Mouse (Mus musculus) E14TG2a.4 (cell line): ENCODE measurements around the gene Synm.

ENCODE experiments used
- H3K27me3 ChIP-seq: 2 replicates; pipeline ENCODE4 v1.6.1; 2014; ENCODE audit warnings: low read length, control low read depth; ENCODE audit not compliant: insufficient read depth
- H3K36me3 ChIP-seq: 2 replicates; pipeline ENCODE4 v1.6.1; 2014; ENCODE audit warnings: low read length, control low read depth; ENCODE audit not compliant: insufficient read depth
- H3K4me1 ChIP-seq: replicated peaks from 2 replicates; pipeline ENCODE4 v1.6.1; 2014; ENCODE audit warnings: low read depth, low read length, control low read depth
- H3K4me3 ChIP-seq: replicated peaks from 2 replicates; pipeline ENCODE4 v1.5.1; 2014; ENCODE audit warnings: mild to moderate bottlenecking, low read length
- H3K9me3 ChIP-seq: 2 replicates; pipeline ENCODE4 v1.6.1; 2014; ENCODE audit warnings: low read length, control low read depth
- CTCF ChIP-seq: conservative IDR thresholded peaks from 2 replicates; pipeline ENCODE4 v1.5.1; 2014; ENCODE audit warnings: low read length
- NANOG ChIP-seq: IDR thresholded peaks from 2 replicates; pipeline ENCODE4 v1.6.1; 2014; ENCODE audit warnings: borderline replicate concordance, low read length, mixed read lengths
- POU5F1 ChIP-seq: IDR thresholded peaks from 2 replicates; pipeline ENCODE4 v1.6.1; 2014; ENCODE audit warnings: low read length, borderline replicate concordance

Synm gene

DNA sequence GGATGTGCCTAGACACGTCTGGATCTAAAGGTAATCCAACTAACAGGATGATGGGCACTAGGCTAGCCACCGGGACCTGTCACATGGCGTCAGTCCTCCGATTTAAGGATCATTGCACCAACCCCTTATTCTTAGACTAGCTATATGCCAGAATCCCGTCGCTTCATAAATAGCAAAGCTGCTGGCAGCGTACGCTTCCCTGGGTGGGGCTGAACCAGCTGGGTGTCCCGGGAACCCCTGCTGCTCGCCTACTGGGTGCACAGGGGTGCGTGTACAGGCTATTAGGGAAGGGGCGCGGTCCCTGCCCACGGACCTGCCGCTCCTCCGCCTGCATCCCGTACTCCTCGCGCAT, 1.1 kb downstream of the Synm start:
- peak overlapping the region; percentile 84 for H3K4me3 ChIP-seq
- no peaks in the 10 kb centered on the region for H3K36me3 ChIP-seq
- peaks cover 63% of the 10 kb centered on the region for H3K27me3 ChIP-seq
- TF ChIP-seq POU5F1 (no peak), NANOG (no peak), CTCF (no peak)
- H3K9me3 ChIP-seq = 0 out of 2 replicates have a peak, but pooled peaks cover 6% of the 10 kb centered on the region
- H3K4me1 ChIP-seq = peaks cover 3% of the 10 kb centered on the region; the same call in 1 of the 2 replicates

- peaks cover 58% of the 10 kb centered on the region for H3K27me3 ChIP-seq
- 0 out of 2 replicates have a peak, but pooled peaks cover 6% of the 10 kb centered on the region for H3K9me3 ChIP-seq
- peaks cover 3% of the 10 kb centered on the region; the same call in 1 of the 2 replicates for H3K4me1 ChIP-seq
- TF ChIP-seq NANOG = no peak
- no peak for TF ChIP-seq POU5F1
- TF ChIP-seq CTCF = no peak
- H3K4me3 ChIP-seq = no peak overlapping the region
- H3K36me3 ChIP-seq = no peaks in the 10 kb centered on the region
These were observed 2.9 kb downstream of the Synm start for GRCm38 (mm10) chr7:67756636-67757035.

GRCm38 (mm10) chr7:67755366-67755765, 4.2 kb downstream of the Synm start:
- 0 out of 2 replicates have a peak, but pooled peaks cover 6% of the 10 kb centered on the region for H3K9me3 ChIP-seq
- H3K27me3 ChIP-seq = peaks cover 57% of the 10 kb centered on the region
- H3K4me3 ChIP-seq = no peak overlapping the region
- H3K4me1 ChIP-seq = peaks cover 3% of the 10 kb centered on the region; the same call in 1 of the 2 replicates
- no peaks in the 10 kb centered on the region for H3K36me3 ChIP-seq
- TF ChIP-seq CTCF (no peak), NANOG (no peak), POU5F1 (no peak)

GRCm38 (mm10) chr7:67754606-67755005, 4.9 kb downstream of the Synm start:
- peaks cover 52% of the 10 kb centered on the region for H3K27me3 ChIP-seq
- H3K4me3 ChIP-seq = no peak overlapping the region
- no peaks in the 10 kb centered on the region for H3K9me3 ChIP-seq
- TF ChIP-seq CTCF (no peak), POU5F1 (no peak), NANOG (no peak)
- H3K36me3 ChIP-seq = no peaks in the 10 kb centered on the region
- peaks cover 3% of the 10 kb centered on the region; the same call in 1 of the 2 replicates for H3K4me1 ChIP-seq

- Histone ChIP-seq H3K9me3 (no peaks in the 10 kb centered on the region; the same call in 1 of the 2 replicates), H3K4me3 (no peak overlapping the region), H3K36me3 (no peaks in the 10 kb centered on the region), H3K4me1 (no peaks in the 10 kb centered on the region), H3K27me3 (peaks cover 19% of the 10 kb centered on the region)
- no peak for TF ChIP-seq POU5F1
- TF ChIP-seq NANOG = no peak
These were observed 9.9 kb downstream of the Synm start for GRCm38 (mm10) chr7:67749441-67750239.

GRCm38 (mm10) chr7:67747731-67748305, 11.7 kb downstream of the Synm start:
- 0 out of 2 replicates have a peak, but pooled peaks cover under 1% of the 10 kb centered on the region for H3K4me1 ChIP-seq
- TF ChIP-seq NANOG (no peak), CTCF (no peak), POU5F1 (no peak)
- no peak overlapping the region for H3K4me3 ChIP-seq
- H3K27me3 ChIP-seq = peaks cover 14% of the 10 kb centered on the region
- peaks cover 3% of the 10 kb centered on the region for H3K9me3 ChIP-seq
- H3K36me3 ChIP-seq = no peaks in the 10 kb centered on the region

DNA sequence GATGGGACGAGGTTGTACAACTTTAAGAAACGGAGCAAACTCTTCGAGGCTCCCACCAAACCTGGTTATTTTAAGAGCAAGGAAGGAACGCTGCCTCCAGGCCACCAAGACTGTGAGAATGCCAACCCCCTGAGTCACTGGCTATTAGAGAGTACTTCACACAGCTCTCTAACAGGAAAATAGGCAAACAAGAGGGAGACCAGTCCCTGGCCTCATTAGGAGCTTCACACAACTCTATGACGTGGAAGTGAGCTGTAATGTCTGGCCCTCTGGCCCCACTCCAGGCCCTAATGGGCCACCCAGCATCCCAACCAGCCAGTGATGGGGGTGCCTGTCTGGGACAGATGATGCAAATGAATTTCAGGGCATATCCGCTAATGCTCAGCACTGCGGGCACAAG, 17.8 kb downstream of the Synm start:
- no peak overlapping the region for H3K4me3 ChIP-seq
- 0 out of 2 replicates have a peak, but pooled peaks cover 12% of the 10 kb centered on the region for H3K4me1 ChIP-seq
- peaks cover 6% of the 10 kb centered on the region; the same call in 1 of the 2 replicates for H3K27me3 ChIP-seq
- TF ChIP-seq CTCF (no peak), NANOG (no peak), POU5F1 (no peak)
- no peaks in the 10 kb centered on the region for H3K36me3 ChIP-seq
- peaks cover 3% of the 10 kb centered on the region for H3K9me3 ChIP-seq

DNA sequence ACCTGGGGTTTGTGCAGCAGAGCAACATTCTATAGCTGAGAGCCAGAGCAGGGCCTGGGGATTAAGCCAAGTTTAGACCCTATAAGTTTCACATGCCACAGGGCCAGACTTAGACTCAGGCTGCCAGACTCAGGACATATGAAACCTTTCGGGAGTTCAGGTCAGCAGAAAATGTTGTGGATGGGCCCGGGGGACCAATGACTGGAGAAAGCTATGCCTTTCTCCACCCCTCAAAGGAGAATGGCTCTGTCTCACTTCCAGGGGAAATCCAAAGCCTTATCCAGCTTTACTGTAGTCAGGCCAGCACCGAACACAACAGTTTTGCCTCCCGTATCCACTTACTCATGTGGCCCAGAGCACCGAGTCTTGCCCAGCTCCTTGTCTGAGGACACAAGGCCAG, 18.7 kb downstream of the Synm start:
- TF ChIP-seq NANOG (no peak), POU5F1 (no peak), CTCF (no peak)
- Histone ChIP-seq H3K4me1 (0 out of 2 replicates have a peak, but pooled peaks cover 12% of the 10 kb centered on the region), H3K4me3 (no peak overlapping the region), H3K9me3 (peaks cover 3% of the 10 kb centered on the region), H3K27me3 (peaks cover 10% of the 10 kb centered on the region; the same call in 1 of the 2 replicates), H3K36me3 (no peaks in the 10 kb centered on the region)

GRCm38 (mm10) chr7:67740382-67740781, 19.2 kb downstream of the Synm start:
- Histone ChIP-seq H3K36me3 (no peaks in the 10 kb centered on the region), H3K27me3 (peaks cover 14% of the 10 kb centered on the region; the same call in 1 of the 2 replicates), H3K4me3 (no peak overlapping the region), H3K4me1 (0 out of 2 replicates have a peak, but pooled peaks cover 12% of the 10 kb centered on the region), H3K9me3 (peaks cover 3% of the 10 kb centered on the region)
- TF ChIP-seq NANOG (no peak), POU5F1 (no peak), CTCF (no peak)
